Mouse (Mus musculus) embryonic facial prominence, embryonic 12.5 days (tissue): ENCODE measurements around the gene Hnrnpf. TPM values are rescaled to one million over a fixed set of nuclear protein-coding genes. Genes with fewer than 3 reads are reported as not detected.

Experiments used
- ATAC-seq: fragments of 200-750 bp; cut with Nextera tagmentation; 2 replicates; pipeline ENCODE4 v1.8.0; 2017; ENCODE audit not compliant: insufficient number of reproducible peaks, insufficient read depth, low FRiP score, low TSS enrichment
- H3K27ac ChIP-seq: fragments of 300-500 bp; sonication (generic); 2 replicates; pipeline ENCODE4 v1.5.1; 2016; ENCODE audit warnings: mild to moderate bottlenecking
- H3K27me3 ChIP-seq: fragments of 300-500 bp; sonication (generic); 2 replicates; pipeline ENCODE4 v1.6.1; 2016; ENCODE audit warnings: mild to moderate bottlenecking, moderate library complexity
- H3K36me3 ChIP-seq: fragments of 300-500 bp; sonication (generic); 2 replicates; pipeline ENCODE4 v1.6.1; 2016; ENCODE audit warnings: mild to moderate bottlenecking
- H3K4me1 ChIP-seq: fragments of 300-500 bp; sonication (generic); 2 replicates; pipeline ENCODE4 v1.6.1; 2016
- H3K4me2 ChIP-seq: fragments of 300-500 bp; sonication (generic); replicated peaks from 2 replicates; pipeline ENCODE4 v1.6.1; 2016; ENCODE audit warnings: mild to moderate bottlenecking, moderate library complexity
- H3K4me3 ChIP-seq: fragments of 300-500 bp; sonication (generic); 2 replicates; pipeline ENCODE4 v1.5.1; 2016; ENCODE audit warnings: mild to moderate bottlenecking
- H3K9ac ChIP-seq: fragments of 300-500 bp; sonication (generic); 2 replicates; pipeline ENCODE4 v1.6.1; 2016; ENCODE audit warnings: mild to moderate bottlenecking, moderate library complexity
- H3K9me3 ChIP-seq: fragments of 300-500 bp; sonication (generic); 2 replicates; pipeline ENCODE4 v1.6.1; 2016; ENCODE audit warnings: mild to moderate bottlenecking, moderate library complexity
- WGBS: fragments of 180-500 bp; shearing (Covaris S2); methylation state at CpG from one replicate; pipeline ENCODE4 v1.1.7; 2016; 5-methylcytosine and 5-hydroxymethylcytosine counted together
- polyA plus RNA-seq: library from polyadenylated mRNA; unstranded; fragments of >200 nt; fragmentation: Nextera tagmentation; extraction: Ambion mirVana; gene quantifications from 2 replicates; pipeline ENCODE4 v1.2.1, GENCODE M21; 2016

Hnrnpf gene
- polyA plus RNA-seq, 1 experiment from 2014 or later = 677 TPM

DNA sequence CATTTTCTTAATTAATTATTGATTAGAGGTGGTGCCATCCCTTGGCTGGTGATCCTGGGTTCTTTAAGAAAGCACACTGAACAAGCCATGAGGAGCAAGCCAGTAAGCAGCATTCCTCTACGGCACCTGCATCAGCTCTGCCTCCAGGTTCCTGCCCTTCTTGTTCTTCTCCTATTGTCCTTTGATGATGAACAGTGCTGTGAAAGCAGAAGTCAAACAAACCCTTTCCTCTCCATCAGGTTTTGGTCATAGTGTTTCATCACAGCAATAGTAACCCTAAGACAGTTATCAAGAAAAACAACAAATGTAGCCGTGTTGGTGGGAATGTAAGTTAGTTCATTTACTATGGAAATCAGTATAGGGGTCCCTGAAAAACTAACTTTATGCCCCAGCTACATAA lies 6.7 kb upstream of the Hnrnpf start:
- H3K4me1 ChIP-seq = no peaks in the 10 kb centered on the region
- H3K27me3 ChIP-seq = no peaks in the 10 kb centered on the region
- H3K36me3 ChIP-seq = no peaks in the 10 kb centered on the region
- no peak overlapping the region for H3K27ac ChIP-seq
- H3K9ac ChIP-seq = no peak overlapping the region
- no peak overlapping the region for H3K4me2 ChIP-seq
- no peaks in the 10 kb centered on the region for H3K9me3 ChIP-seq
- H3K4me3 ChIP-seq = no peak overlapping the region
- ATAC-seq = no peak
- 87% methylated on average over 2 of the region's 2 CpGs for WGBS

DNA sequence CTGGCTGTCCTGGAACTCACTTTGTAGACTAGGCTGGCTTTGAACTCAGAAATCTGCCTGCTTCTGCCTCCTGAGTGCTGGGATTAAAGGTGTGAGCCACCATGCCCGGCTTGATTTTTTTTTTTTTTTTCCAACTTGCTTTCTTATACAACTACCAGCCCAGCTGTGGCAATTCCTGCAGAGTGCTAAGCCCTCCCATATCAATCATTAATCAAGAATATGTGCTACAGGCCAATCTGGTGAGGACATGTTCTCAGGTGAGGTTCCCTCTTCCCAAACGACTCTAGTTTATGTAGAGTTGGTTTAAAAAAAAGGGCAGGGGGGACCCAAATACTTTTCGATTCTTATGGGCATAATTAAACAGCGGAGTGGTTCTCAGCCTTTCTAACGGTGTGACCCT lies 2.3 kb upstream of the Hnrnpf start:
- WGBS = 76% methylated on average over 5 of the region's 5 CpGs
- Histone ChIP-seq H3K36me3 (no peaks in the 10 kb centered on the region), H3K4me3 (no peak overlapping the region), H3K9ac (no peak overlapping the region), H3K4me2 (no peak overlapping the region), H3K4me1 (no peaks in the 10 kb centered on the region), H3K9me3 (no peaks in the 10 kb centered on the region), H3K27ac (no peak overlapping the region), H3K27me3 (no peaks in the 10 kb centered on the region)
- ATAC-seq = no peak

DNA sequence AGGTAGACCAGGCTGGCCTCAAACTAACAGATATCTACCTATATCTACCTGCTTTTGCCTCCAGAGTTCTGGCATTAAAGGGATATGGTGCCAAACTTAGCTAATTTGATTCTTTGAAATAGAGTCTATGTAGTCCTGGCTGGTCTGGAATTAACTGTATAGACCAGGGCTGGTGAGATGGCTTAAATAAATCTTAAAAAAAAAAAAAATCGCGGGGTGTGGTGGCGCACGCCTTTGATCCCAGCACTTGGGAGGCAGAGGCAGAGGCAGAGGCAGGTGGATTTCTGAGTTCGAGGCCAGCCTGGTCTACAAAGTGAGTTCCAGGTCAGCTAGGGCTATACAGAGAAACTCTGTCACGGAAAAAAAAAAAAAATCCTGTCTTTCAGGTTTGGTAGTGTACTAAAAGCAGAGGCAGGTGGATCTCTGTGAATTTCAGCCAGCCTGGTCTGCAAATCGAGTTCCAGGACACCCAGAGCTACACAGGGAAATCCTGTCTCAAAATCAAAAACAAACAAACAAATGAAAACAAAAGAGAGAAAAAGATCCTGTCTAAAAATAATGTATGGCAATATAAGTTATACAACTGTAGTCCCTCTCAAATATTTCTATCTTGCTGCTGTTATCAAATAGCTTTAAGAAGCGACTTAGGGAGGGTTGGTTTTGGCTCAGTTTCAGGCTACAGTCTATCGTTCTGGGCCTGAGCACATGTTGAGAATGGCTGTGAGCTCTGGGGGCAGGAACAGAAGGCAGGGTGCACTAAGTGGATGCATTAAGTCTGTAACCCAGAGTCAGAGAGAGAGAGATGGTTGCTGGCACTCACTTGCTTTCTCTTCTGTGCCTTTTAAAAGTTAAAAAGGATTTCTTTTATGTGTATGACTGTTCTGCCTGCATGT lies 1.6 kb downstream of the Hnrnpf start:
- Histone ChIP-seq H3K4me2 (no peak overlapping the region), H3K27ac (no peak overlapping the region), H3K9ac (no peak overlapping the region), H3K9me3 (no peaks in the 10 kb centered on the region), H3K4me1 (0 out of 2 replicates have a peak, but pooled peaks cover 4% of the 10 kb centered on the region), H3K4me3 (no peak overlapping the region), H3K27me3 (no peaks in the 10 kb centered on the region), H3K36me3 (no peaks in the 10 kb centered on the region)
- 64% methylated on average over 9 of the region's 9 CpGs for WGBS
- ATAC-seq = no peak

DNA sequence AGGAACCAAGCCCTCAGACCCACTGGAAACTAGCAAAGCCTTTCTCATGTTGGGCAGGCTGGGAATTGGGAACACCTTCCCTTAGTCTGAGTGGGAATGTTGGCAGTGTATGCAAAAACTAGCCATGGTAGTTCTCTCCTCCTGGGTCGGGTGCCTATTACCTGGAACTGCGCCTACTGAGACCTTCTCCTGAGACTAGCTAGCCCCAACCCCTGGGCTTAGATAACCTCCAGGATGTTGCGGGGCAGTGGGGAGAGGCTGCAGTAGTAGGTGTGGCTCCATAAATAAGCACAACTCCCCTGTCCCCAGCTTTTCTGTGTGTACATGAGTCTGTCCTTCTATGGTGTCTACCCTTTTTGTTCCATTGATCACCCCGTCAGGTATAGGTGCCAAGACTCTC lies 2.4 kb downstream of the Hnrnpf start:
- Histone ChIP-seq H3K9me3 (no peaks in the 10 kb centered on the region), H3K4me2 (no peak overlapping the region), H3K27me3 (no peaks in the 10 kb centered on the region), H3K9ac (no peak overlapping the region), H3K36me3 (no peaks in the 10 kb centered on the region), H3K4me3 (no peak overlapping the region), H3K4me1 (0 out of 2 replicates have a peak, but pooled peaks cover 4% of the 10 kb centered on the region), H3K27ac (no peak overlapping the region)
- 79% methylated on average over 4 of the region's 4 CpGs for WGBS
- no peak for ATAC-seq

DNA sequence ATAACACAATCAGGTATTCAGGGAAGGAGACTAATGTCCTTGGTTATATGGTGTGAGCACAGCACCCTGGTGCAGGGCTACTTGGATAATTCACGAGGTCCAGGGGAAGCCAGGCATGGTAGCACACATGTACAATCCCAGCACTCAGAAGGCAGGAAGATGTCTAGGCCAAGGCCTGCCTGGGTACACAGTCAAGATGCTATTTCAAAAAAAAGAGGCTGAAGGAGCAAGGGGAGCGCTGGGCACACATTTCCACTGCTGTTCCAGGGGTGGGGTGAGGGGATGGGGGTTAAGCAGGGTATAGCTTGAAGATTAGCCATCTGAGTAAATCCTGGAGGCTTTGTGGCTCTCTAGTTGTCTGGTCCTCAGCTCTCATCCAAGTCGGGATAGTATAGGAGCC lies 3.7 kb downstream of the Hnrnpf start:
- H3K27me3 ChIP-seq = no peaks in the 10 kb centered on the region
- H3K9ac ChIP-seq = no peak overlapping the region
- 72% methylated on average over 3 of the region's 3 CpGs for WGBS
- H3K4me3 ChIP-seq = no peak overlapping the region
- no peak overlapping the region for H3K27ac ChIP-seq
- H3K4me1 ChIP-seq = peaks cover 12% of the 10 kb centered on the region
- no peaks in the 10 kb centered on the region for H3K9me3 ChIP-seq
- no peak for ATAC-seq
- no peaks in the 10 kb centered on the region for H3K36me3 ChIP-seq
- H3K4me2 ChIP-seq = no peak overlapping the region

DNA sequence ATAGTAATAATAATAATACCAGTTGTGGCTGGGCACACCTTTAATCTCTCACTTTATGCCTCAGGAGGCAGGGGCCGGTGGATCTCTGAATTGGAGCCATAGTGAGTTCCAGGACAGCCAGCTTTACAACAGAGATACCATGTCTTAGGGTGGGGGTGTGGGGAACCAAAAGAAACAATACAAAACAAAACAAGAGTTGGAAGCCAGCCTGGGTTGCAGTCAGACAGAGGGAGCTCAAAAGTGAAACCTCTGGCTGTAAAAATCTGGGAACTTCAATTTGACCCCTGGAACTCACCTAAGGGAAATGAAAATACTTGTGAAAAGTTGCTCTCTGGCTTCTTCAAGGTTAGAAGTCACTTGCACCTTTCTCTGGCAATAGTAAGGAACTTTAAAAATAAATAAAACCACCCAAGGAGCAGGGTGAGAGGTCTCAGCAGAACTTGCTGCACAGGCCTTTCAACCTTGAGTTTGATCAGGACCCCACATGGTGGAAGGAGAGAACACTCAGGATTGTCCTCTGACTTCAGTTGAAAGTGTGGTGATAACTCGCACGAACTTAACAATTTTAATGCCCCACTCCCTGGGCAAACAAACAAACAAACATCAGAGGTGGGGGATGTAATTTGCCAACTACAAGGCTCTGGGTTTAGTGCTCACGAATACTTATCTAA lies 5.3 kb downstream of the Hnrnpf start:
- Histone ChIP-seq H3K36me3 (no peaks in the 10 kb centered on the region), H3K9me3 (no peaks in the 10 kb centered on the region), H3K4me3 (peak overlapping the region; percentile 100), H3K4me2 (peak overlapping the region; percentile 69), H3K27ac (peak overlapping the region; percentile 96), H3K27me3 (no peaks in the 10 kb centered on the region), H3K9ac (peak overlapping the region; percentile 48; the same call in 1 of the 2 replicates), H3K4me1 (peaks cover 23% of the 10 kb centered on the region)
- ATAC-seq = no peak
- WGBS = 19% methylated on average over 4 of the region's 4 CpGs

DNA sequence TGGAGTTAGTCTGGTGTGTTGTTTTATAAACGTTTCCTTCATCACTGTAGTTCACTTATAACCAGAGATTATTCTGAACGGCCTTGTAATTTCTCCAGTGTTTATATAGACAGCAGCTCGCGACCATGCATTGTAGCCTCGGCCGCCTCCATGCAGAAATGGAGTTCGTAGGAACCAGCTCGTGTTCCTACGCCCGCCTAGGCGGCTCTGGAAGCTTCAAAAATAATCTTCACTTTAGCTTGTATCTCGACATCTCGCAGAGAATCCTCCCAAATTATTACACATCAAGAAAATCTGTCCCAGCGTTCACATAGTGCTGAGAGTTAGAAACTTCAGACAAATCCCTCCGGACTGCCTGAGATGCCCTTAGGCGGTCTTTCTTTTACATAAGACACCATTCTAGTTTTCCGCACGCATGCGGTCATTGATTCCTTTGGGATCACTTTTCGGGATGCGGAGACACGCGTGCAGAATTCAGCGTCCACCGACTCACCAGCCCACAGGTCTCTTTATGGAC lies 5.9 kb downstream of the Hnrnpf start:
- peaks cover 23% of the 10 kb centered on the region for H3K4me1 ChIP-seq
- ATAC-seq = peak; percentile 5; the same call in 1 of the 2 replicates
- under 1% methylated on average over 25 of the region's 25 CpGs for WGBS

DNA sequence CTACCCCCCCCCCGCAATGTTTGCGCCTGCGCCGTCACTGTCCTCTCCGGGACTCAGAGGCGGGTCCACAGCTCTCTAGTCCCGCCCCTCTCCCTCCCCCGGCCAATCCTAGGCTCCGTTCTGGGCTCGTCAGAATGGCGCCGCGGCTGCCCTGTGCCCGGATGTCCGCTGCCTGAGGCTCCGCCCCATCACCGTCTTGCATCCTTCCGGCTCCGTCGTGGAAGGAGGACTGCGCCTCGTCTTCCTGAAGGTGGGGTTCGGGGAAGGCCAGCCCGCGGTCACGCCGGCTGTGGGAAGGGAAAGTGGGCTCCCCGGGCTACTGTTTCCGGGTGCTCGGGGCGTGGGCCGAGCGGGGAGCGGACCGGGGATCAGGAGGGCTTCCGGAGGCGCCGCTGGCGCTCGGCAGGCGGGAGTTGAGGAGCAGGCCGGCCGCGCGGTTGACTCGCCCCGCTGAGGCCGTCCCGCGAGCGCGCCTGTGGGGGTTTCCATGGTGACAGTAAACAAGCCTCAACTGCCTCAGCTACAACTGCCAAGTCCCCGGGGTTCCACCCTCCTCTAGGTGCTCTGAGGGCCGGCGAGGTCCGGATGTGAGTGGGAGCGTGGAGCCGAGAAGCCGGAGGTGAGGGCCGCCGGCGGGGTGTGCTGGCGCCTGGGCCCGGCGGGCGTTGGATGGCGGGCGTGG lies 6.6 kb downstream of the Hnrnpf start:
- peak; percentile 97 for ATAC-seq
- Histone ChIP-seq H3K4me2 (peak overlapping the region; percentile 69), H3K4me1 (peaks cover 23% of the 10 kb centered on the region), H3K27ac (peak overlapping the region; percentile 96), H3K9ac (peak overlapping the region; percentile 98), H3K4me3 (peak overlapping the region; percentile 100), H3K27me3 (no peaks in the 10 kb centered on the region), H3K36me3 (no peaks in the 10 kb centered on the region), H3K9me3 (no peaks in the 10 kb centered on the region)
- under 1% methylated on average over 62 of the region's 68 CpGs for WGBS

More for the DNA sequence above, 5.9 kb downstream of the Hnrnpf start:
- no peaks in the 10 kb centered on the region for H3K9me3 ChIP-seq
- peak overlapping the region; percentile 48 for H3K9ac ChIP-seq
- peak overlapping the region; percentile 69 for H3K4me2 ChIP-seq
- peak overlapping the region; percentile 100 for H3K4me3 ChIP-seq
- no peaks in the 10 kb centered on the region for H3K27me3 ChIP-seq
- H3K27ac ChIP-seq = peak overlapping the region; percentile 96
- no peaks in the 10 kb centered on the region for H3K36me3 ChIP-seq

DNA sequence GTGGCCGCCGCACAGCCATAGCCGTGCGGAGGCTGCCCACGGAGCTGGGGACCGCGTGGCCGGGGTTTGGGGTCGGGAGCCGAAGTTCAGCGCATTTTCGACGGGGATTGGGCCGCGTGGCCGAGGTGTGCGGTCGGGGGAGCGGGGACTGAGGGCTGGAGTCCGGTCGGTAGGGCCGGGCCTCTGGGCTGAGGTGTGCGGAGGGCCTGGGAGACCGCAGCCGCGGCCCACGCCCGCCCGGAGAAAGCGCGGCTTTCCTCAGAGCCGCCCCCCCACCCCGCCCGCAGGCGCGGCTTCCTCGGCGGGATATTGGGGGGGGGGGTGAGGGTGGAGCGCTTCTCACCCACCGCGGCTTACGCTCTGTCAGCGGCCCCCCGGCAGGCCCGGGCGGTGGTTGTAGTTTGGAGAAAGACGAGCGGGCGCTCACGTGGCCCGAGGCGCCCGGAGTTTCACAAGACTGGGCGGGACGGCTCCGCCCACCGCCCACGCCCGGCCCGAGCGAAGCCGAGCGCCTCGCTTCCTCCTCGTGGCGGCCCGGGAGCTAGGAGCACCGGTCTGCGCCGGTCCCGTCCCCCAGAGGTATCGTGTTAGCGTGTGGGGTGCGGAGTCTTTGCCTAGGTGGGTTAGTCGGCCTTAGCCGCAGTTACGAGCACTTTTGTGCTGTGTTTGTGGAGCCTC lies 7.3 kb downstream of the Hnrnpf start:
- H3K4me1 ChIP-seq = peaks cover 23% of the 10 kb centered on the region
- 1% methylated on average over 43 of the region's 77 CpGs for WGBS
- peak overlapping the region; percentile 96 for H3K27ac ChIP-seq
- H3K4me2 ChIP-seq = peak overlapping the region; percentile 69
- no peaks in the 10 kb centered on the region for H3K36me3 ChIP-seq
- peak overlapping the region; percentile 98 for H3K9ac ChIP-seq
- H3K27me3 ChIP-seq = no peaks in the 10 kb centered on the region
- peak; percentile 78 for ATAC-seq
- peak overlapping the region; percentile 100 for H3K4me3 ChIP-seq
- no peaks in the 10 kb centered on the region for H3K9me3 ChIP-seq

DNA sequence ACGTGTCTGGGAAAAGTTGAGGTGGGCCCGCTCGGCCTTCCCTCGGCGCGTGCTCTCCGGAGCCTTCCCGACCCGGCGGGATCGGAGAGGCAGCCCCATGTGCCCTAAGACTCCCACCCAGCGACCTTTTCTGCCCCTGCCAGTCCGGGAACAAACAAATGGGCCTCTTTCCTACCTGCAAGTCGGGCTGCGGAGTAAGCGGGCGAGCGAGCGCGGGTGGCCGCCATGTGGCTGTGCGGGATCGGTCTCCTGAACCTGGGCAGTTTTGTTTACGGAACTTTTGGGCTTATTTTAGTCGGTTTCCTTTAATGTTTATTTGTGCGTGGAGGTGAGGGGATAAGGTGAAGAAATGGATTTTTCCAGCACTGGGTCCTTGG lies 7.8 kb downstream of the Hnrnpf start:
- Histone ChIP-seq H3K4me1 (peaks cover 23% of the 10 kb centered on the region), H3K4me2 (peak overlapping the region; percentile 69), H3K27me3 (no peaks in the 10 kb centered on the region), H3K4me3 (peak overlapping the region; percentile 100), H3K27ac (peak overlapping the region; percentile 96), H3K9ac (peak overlapping the region; percentile 98), H3K9me3 (no peaks in the 10 kb centered on the region), H3K36me3 (no peaks in the 10 kb centered on the region)
- 0 out of 2 replicates have a peak, but pooled peaks have one; percentile 1 for ATAC-seq
- WGBS = under 1% methylated on average over 26 of the region's 26 CpGs

DNA sequence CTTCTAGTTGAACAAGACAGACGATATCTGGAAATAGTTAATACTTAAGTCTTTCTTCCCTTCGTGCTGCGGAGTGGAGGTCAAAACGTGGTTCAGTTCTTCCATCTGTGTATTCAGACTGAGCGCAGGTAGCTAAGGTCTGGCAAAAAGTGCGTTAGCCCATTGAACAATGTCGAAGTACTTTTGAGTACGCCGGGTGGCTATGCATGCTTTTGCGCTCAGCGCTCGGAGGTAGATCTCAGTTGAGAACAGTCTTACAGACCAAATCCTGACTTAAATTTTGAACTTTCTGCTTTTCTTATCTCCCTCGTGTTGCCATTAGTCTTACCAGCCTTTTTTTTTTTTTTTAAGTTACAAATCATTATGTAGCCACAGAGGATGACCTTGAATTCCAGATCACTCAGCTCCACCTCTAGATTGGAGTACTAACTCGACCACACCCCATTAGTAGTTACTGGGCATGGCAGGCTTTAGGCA lies 8.3 kb downstream of the Hnrnpf start:
- WGBS = under 1% methylated on average over 14 of the region's 14 CpGs
- no peaks in the 10 kb centered on the region for H3K27me3 ChIP-seq
- ATAC-seq = no peak
- peak overlapping the region; percentile 98 for H3K9ac ChIP-seq
- no peak overlapping the region for H3K27ac ChIP-seq
- H3K4me1 ChIP-seq = peaks cover 23% of the 10 kb centered on the region
- H3K9me3 ChIP-seq = no peaks in the 10 kb centered on the region
- H3K36me3 ChIP-seq = no peaks in the 10 kb centered on the region
- peak overlapping the region; percentile 69 for H3K4me2 ChIP-seq
- H3K4me3 ChIP-seq = peak overlapping the region; percentile 100
